Mouse (Mus musculus) intestine, embryonic 15.5 days (tissue): ENCODE results near the gene Apoc4. TPM values are rescaled to one million over a fixed set of nuclear protein-coding genes. Genes with fewer than 3 reads are reported as not detected.
"Not testable (repeated sequence)": the region's sequence is repeated elsewhere in the genome, so short reads cannot be mapped to it uniquely, and the experiment has no call there.

Experiments
- ATAC-seq: fragments of 200-750 bp; cut with Nextera tagmentation; 2 replicates; pipeline ENCODE4 v1.8.0; 2017; ENCODE audit warnings: moderate TSS enrichment, moderate library complexity
- H3K27ac ChIP-seq: fragments of 300-500 bp; sonication (generic); 2 replicates; pipeline ENCODE4 v1.5.1; 2015; ENCODE audit warnings: mild to moderate bottlenecking, inconsistent platforms
- H3K27me3 ChIP-seq: fragments of 300-500 bp; sonication (generic); replicated peaks from 2 replicates; pipeline ENCODE4 v1.6.1; 2015; ENCODE audit warnings: inconsistent platforms
- H3K36me3 ChIP-seq: fragments of 300-500 bp; sonication (generic); 2 replicates; pipeline ENCODE4 v1.6.1; 2015; ENCODE audit warnings: inconsistent platforms
- H3K4me1 ChIP-seq: fragments of 300-500 bp; sonication (generic); replicated peaks from 2 replicates; pipeline ENCODE4 v1.6.1; 2015; ENCODE audit warnings: inconsistent platforms
- H3K4me2 ChIP-seq: fragments of 300-500 bp; sonication (generic); replicated peaks from 2 replicates; pipeline ENCODE4 v1.6.1; 2015; ENCODE audit warnings: mild to moderate bottlenecking, inconsistent platforms
- H3K4me3 ChIP-seq: fragments of 300-500 bp; sonication (generic); replicated peaks from 2 replicates; pipeline ENCODE4 v1.5.1; 2015; ENCODE audit warnings: inconsistent platforms
- H3K9ac ChIP-seq: fragments of 300-500 bp; sonication (generic); 2 replicates; pipeline ENCODE4 v1.6.1; 2015; ENCODE audit warnings: inconsistent platforms
- H3K9me3 ChIP-seq: fragments of 300-500 bp; sonication (generic); 2 replicates; pipeline ENCODE4 v1.6.1; 2016; ENCODE audit warnings: inconsistent platforms
- WGBS: fragments of 180-500 bp; shearing (Covaris S2); methylation state at CpG from one replicate; pipeline ENCODE4 v1.1.7; 2015; 5-methylcytosine and 5-hydroxymethylcytosine counted together
- polyA plus RNA-seq: library from polyadenylated mRNA; unstranded; fragments of >200 nt; fragmentation: Nextera tagmentation; extraction: Ambion mirVana; gene quantifications from 2 replicates; pipeline ENCODE4 v1.2.1, GENCODE M21; 2015

The Apoc4 gene
- polyA plus RNA-seq, 1 experiment from 2014 or later: 4.7 TPM

DNA sequence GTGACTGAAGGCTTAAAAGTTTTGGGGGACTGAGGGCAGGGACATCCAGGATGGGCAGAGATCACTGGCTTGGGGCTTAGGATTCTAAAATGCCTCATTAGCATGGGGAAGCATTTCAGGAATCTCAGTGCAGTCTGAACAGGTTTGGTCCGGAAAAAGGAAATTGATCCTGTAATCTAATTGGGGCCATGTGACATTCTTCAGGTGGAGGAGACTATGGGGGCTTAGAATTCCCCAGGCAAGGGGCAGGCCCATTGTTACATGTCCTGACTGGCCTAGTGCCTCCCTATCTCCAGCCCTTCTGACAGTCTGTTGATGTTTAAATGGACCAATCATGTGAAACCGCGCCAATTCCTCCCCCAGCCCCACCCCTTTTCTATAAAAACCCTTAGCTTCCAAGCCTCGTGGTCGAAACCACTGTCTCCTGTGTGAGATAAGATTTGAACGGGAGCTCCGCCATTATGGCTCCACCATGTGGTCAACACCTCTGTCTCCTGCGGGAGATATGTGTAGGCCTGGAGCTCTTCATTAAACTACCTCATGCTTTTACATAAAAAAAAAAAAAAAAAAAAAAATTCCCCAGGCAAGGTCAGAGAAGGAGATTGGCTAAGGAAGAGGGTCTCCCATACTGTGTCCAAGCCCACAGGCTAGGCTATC is 5.8 kb upstream of the Apoc4 start:
- ATAC-seq: 0 out of 2 replicates have a peak, but pooled peaks have one; percentile 15
- not testable (repeated sequence) for H3K27ac ChIP-seq, H3K27me3 ChIP-seq, H3K36me3 ChIP-seq, H3K9me3 ChIP-seq, H3K4me2 ChIP-seq, H3K4me1 ChIP-seq, H3K4me3 ChIP-seq, H3K9ac ChIP-seq
- WGBS: 72% methylated on average over 8 of the region's 8 CpGs

DNA sequence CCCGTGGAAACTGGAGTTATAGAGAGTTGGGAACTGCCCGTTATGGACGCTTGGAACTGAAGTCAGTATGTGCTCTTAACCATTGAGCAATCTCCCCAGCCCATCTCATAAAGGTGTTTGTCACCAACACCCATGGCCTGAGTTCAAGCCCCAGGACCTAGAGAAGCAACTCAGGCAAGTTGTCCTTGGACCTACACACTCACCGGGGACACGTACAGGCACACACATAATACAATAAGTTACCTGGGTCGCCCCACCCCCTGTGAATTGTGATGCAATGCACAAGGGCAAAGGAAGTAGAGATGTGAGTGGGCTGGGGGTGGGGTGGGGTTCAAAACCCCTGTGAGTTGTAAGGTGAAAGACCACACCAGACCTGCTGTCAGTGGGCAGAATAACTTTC is 5.2 kb upstream of the Apoc4 start:
- no peaks in the 10 kb centered on the region for H3K4me1 ChIP-seq
- H3K9me3 ChIP-seq: no peaks in the 10 kb centered on the region
- no peak overlapping the region for H3K27ac ChIP-seq
- no peaks in the 10 kb centered on the region for H3K36me3 ChIP-seq
- peak; percentile 39; the same call in 1 of the 2 replicates for ATAC-seq
- H3K4me2 ChIP-seq: no peak overlapping the region
- H3K4me3 ChIP-seq: no peak overlapping the region
- WGBS: 75% methylated on average over 6 of the region's 6 CpGs
- no peaks in the 10 kb centered on the region for H3K27me3 ChIP-seq
- no peak overlapping the region for H3K9ac ChIP-seq

DNA sequence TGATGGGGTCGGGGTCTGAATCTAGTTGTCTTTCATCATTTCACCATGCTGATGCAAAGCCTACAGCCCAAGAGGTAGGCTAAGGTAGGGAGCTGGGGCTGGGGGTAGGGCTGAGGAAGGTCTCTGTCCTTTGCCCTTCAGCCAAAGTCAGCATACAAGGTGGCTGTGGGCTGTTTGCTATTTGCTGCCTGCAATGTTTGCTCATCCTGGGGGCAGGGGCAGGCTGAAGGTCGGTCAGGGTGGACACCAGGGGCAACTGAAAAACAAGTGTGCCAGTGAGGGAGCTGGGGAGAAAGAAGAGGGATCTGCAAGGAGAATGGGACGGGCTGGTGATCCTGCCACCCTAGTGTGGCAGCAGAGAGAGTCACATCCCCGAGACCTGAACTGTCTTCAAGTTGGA is 4.1 kb upstream of the Apoc4 start:
- no peaks in the 10 kb centered on the region for H3K4me1 ChIP-seq
- 46% methylated on average over 4 of the region's 4 CpGs for WGBS
- no peak overlapping the region for H3K4me2 ChIP-seq
- H3K27me3 ChIP-seq: no peaks in the 10 kb centered on the region
- no peaks in the 10 kb centered on the region for H3K9me3 ChIP-seq
- H3K9ac ChIP-seq: no peak overlapping the region
- no peaks in the 10 kb centered on the region for H3K36me3 ChIP-seq
- no peak overlapping the region for H3K27ac ChIP-seq
- no peak for ATAC-seq
- no peak overlapping the region for H3K4me3 ChIP-seq

DNA sequence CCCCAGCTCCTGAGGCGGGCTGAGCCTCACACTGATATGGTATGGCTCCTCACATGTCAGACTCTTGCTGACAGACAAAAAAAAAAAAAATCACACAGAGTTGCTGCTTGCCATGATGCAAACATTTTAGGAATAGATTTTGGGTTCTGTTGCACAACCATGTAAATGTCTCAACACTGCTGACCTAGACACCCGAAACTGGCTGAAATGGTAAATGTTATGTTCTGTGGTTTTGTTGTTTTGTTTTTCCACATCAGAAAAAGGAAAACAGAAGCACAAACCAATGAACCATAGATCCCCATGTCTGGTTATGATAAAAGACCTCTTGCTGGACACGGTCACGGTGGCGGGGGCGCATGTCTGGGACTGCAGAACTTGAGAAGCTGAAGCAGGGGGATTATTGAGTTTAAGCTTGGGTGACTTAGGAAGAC is 2.5 kb upstream of the Apoc4 start:
- WGBS: 83% methylated on average over 6 of the region's 6 CpGs
- ATAC-seq: no peak
- H3K4me3 ChIP-seq: no peak overlapping the region
- no peaks in the 10 kb centered on the region for H3K9me3 ChIP-seq
- H3K27ac ChIP-seq: no peak overlapping the region
- H3K4me1 ChIP-seq: no peaks in the 10 kb centered on the region
- H3K27me3 ChIP-seq: no peaks in the 10 kb centered on the region
- H3K36me3 ChIP-seq: no peaks in the 10 kb centered on the region
- H3K4me2 ChIP-seq: no peak overlapping the region
- H3K9ac ChIP-seq: no peak overlapping the region

DNA sequence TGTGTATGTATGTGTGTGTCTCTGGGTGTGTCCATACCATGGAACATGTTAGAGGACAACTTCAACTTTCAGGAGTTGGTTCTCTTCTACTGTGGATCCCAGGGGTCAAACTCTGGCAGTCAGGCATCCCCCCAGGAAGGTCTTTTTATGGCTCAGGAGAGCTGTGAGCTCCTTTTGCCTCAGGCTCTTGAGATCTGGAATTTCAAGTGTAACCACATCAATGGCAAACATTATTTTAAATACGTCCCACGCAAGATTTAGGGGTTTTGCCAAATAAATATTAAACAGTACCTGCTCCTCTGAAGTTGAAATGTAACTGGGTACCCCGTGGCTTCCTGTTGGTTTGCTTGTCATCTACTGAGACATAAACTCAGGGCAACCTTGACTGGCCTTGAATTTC is 1.7 kb upstream of the Apoc4 start:
- Histone ChIP-seq H3K4me2 (no peak overlapping the region), H3K4me3 (no peak overlapping the region), H3K9ac (no peak overlapping the region), H3K36me3 (no peaks in the 10 kb centered on the region), H3K27ac (no peak overlapping the region), H3K9me3 (no peaks in the 10 kb centered on the region), H3K4me1 (no peaks in the 10 kb centered on the region), H3K27me3 (no peaks in the 10 kb centered on the region)
- no peak for ATAC-seq
- WGBS: 69% methylated on average over 3 of the region's 3 CpGs

DNA sequence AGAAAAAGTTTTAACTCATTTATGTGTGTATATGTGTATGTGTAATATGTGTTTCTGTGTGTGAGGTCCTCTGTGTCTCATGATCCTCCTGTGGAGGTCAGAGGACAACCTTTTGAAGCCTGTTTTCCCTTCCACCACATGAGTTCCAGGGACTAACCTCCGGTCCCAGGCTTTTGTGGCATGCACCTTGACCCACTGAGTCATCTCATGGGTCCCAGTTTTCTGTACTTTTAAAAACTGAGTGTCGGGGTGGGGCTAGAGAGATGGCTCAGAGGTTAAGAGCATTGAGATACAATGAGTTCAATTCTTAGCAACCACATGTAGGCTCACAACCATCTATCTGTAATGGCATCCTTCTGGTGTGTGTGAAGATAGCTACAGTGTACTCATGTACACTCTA is 577 bp downstream of the Apoc4 start:
- Histone ChIP-seq H3K9me3 (no peaks in the 10 kb centered on the region), H3K27me3 (no peaks in the 10 kb centered on the region), H3K9ac (no peak overlapping the region), H3K4me1 (0 out of 2 replicates have a peak, but pooled peaks cover 7% of the 10 kb centered on the region), H3K4me2 (no peak overlapping the region), H3K4me3 (no peak overlapping the region), H3K27ac (no peak overlapping the region), H3K36me3 (no peaks in the 10 kb centered on the region)
- ATAC-seq: peak; percentile 44
- WGBS: 69% methylated on average over 2 of the region's 2 CpGs

DNA sequence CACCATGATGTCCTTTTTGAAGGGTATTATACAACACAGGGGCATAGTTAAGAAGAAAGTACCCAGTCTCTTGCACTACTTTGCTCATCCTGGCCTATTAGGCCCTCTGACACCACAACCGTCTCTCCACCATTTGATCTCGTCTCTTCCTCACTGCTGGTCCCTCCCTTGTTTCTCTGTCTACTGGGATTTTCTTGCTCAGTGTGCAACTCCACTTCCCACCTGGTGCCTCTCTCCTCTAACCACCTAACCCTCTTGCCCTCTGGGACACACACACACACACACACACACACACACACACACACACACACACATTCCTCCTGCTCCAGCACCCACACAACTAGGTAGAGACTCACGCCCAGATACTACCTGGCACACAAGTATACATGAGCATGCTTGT is 2.4 kb downstream of the Apoc4 start:
- Histone ChIP-seq H3K27me3 (no peaks in the 10 kb centered on the region), H3K4me2 (no peak overlapping the region), H3K4me3 (no peak overlapping the region), H3K27ac (no peak overlapping the region), H3K9ac (no peak overlapping the region), H3K36me3 (no peaks in the 10 kb centered on the region), H3K9me3 (no peaks in the 10 kb centered on the region), H3K4me1 (0 out of 2 replicates have a peak, but pooled peaks cover 7% of the 10 kb centered on the region)
- 84% methylated on average over 3 of the region's 3 CpGs for WGBS
- ATAC-seq: no peak

DNA sequence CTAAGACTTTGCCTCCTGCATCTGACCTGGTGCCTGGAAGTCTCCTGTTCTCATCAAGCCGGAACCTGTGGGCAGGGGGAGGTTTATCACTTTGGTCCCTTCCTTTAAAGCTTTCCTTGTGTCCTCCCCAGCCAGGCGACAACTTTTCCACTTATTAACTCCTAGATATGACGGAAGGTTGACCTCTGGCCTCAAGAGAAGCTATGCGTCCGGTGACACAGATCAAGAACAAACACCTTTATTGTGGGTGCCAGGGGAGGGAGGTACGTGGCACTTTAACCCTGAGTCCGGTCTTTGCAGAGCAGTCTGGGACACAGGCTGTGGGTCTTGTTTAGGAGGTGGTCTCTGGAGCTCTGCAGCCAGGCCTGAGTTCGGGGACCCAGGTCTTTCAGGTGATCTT is 3.4 kb downstream of the Apoc4 start, which contains the start of gene Apoc2:
Gene Apoc2, minus strand, starts transcription at position 70 of the 400 bp plus-strand sequence.
- Histone ChIP-seq H3K9me3 (no peaks in the 10 kb centered on the region), H3K27me3 (no peaks in the 10 kb centered on the region), H3K4me3 (no peak within 1 kb of the TSS), H3K36me3 (no peaks in the 10 kb centered on the region), H3K4me2 (no peak within 1 kb of the TSS), H3K27ac (peak within 1 kb of the TSS; percentile 24; the same call in 1 of the 2 replicates), H3K9ac (no peak within 1 kb of the TSS), H3K4me1 (0 out of 2 replicates have a peak, but pooled peaks cover 7% of the 10 kb centered on the region)
- WGBS: 60% methylated on average over 8 of the region's 8 CpGs
- peak; percentile 54 for ATAC-seq

DNA sequence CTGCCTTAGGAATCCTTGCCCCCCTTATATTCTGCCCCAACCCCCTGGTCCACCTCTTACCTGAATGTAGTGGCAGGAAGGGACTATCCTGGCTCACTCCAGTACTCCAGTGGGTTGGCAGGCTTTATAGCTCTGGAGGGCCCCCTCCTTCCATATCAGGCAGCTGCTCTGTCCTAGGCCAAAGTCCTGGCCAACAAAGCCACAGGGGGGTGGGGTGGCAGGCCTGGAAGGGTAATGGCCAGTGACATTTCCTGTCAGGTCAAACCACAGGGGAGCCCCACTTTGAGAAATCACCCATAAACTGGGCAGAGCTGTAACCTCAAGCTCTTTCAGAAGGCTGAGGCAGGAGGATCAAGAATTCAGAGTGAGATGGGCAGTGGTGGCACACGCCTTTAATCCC is 4.6 kb downstream of the Apoc4 start:
- Histone ChIP-seq H3K9ac (no peak overlapping the region), H3K27ac (no peak overlapping the region), H3K9me3 (no peaks in the 10 kb centered on the region), H3K4me1 (0 out of 2 replicates have a peak, but pooled peaks cover 7% of the 10 kb centered on the region), H3K36me3 (no peaks in the 10 kb centered on the region), H3K4me2 (no peak overlapping the region), H3K27me3 (no peaks in the 10 kb centered on the region), H3K4me3 (no peak overlapping the region)
- peak; percentile 71 for ATAC-seq
- 70% methylated on average over 1 of the region's 1 CpGs for WGBS

DNA sequence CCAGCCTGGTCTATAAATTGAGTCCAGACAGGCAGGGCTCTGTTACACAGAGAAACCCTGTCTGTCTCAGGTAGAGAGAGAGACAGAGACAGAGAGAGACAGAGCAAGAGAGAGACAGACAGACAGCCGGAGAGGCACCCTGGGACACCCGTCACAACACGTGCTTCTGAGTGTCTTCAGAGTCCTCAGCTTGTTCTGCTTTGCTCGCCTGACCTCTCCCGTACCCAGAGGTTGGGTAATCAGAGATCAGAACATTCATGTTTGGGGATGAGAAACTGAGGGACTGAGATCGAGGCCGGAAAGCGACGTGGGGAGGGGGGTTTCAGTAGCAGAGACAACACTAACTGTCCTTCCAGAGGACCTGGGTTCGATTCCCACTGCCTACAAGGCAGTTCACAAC is 5.5 kb downstream of the Apoc4 start:
- H3K4me2 ChIP-seq: no peak overlapping the region; the same call in 1 of the 2 replicates
- H3K9me3 ChIP-seq: no peaks in the 10 kb centered on the region
- H3K27me3 ChIP-seq: no peaks in the 10 kb centered on the region
- no peak overlapping the region for H3K27ac ChIP-seq
- H3K36me3 ChIP-seq: no peaks in the 10 kb centered on the region
- H3K4me1 ChIP-seq: 0 out of 2 replicates have a peak, but pooled peaks cover 7% of the 10 kb centered on the region
- WGBS: 87% methylated on average over 10 of the region's 10 CpGs
- no peak overlapping the region for H3K9ac ChIP-seq
- H3K4me3 ChIP-seq: no peak overlapping the region
- ATAC-seq: no peak

DNA sequence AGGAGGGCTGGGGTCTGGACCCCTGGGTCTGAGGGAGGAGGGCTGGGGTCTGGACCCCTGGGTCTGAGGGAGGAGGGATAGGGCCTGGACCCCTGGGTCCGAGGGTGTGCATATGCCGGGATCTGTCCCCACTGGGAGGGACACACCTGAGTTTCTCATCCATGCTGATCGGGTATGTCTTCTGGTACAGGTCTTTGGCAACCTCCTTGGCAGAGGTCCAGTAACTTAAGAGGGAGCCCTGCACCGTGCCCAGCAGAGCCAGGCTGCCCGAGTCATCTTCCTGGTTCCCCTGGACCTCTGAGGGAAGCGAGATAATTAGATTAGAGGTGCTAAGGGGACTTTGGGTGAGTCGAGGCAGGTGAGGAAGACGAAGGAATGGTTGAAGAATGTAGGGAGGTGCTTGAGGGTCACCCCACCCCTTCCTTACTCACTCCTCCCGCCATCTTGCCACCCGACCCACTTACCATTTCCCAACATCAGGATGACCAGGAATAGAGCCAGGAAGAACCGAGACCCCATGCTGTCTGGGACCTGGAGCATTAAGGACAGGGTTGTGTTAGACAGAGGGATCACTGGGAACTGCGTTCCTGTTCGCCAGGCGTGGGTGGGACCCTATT is 8.1 kb downstream of the Apoc4 start:
- no peak overlapping the region for H3K27ac ChIP-seq
- peaks cover 11% of the 10 kb centered on the region; the same call in 1 of the 2 replicates for H3K4me1 ChIP-seq
- no peaks in the 10 kb centered on the region for H3K27me3 ChIP-seq
- no peaks in the 10 kb centered on the region for H3K9me3 ChIP-seq
- H3K4me3 ChIP-seq: no peak overlapping the region
- H3K9ac ChIP-seq: no peak overlapping the region
- ATAC-seq: no peak
- WGBS: 57% methylated on average over 14 of the region's 14 CpGs
- H3K36me3 ChIP-seq: no peaks in the 10 kb centered on the region
- H3K4me2 ChIP-seq: no peak overlapping the region

DNA sequence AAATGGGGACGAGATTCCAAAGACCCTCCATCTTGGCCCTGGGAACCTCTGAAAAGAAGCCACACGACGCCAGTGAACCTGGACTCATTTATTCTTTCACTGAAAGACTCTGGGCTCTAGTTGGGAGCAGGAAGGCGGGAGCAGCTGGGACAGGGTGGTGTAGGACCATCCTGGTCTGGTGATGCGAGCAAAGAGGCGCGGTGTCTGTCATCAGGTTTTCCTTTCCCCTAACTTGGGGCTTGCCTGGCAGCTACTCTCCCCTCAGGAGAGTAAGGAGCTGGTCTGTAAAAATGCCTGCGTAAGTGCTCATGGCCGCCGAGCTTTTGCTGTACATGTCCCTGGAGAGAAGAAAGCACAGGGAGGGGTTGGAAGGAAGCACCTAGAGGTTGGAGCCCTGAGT is 9.8 kb downstream of the Apoc4 start:
- Histone ChIP-seq H3K9ac (no peak overlapping the region), H3K4me3 (no peak overlapping the region), H3K27me3 (no peaks in the 10 kb centered on the region), H3K36me3 (no peaks in the 10 kb centered on the region), H3K4me2 (no peak overlapping the region), H3K9me3 (no peaks in the 10 kb centered on the region), H3K27ac (no peak overlapping the region), H3K4me1 (peaks cover 4% of the 10 kb centered on the region; the same call in 1 of the 2 replicates)
- WGBS: 71% methylated on average over 10 of the region's 10 CpGs
- ATAC-seq: no peak
